Mouse (Mus musculus) liver (tissue): ENCODE data around the gene Lrpprc.

Experiments used
- DNase-seq: peaks from one replicate; pipeline ENCODE4 v3.0.0-alpha.2; 2020; ENCODE audit warnings: mixed read lengths

Gene Lrpprc

GRCm38 (mm10) chr17:84758374-84758773 is 32.2 kb downstream of the Lrpprc start:
- DNase-seq: no peak

DNA sequence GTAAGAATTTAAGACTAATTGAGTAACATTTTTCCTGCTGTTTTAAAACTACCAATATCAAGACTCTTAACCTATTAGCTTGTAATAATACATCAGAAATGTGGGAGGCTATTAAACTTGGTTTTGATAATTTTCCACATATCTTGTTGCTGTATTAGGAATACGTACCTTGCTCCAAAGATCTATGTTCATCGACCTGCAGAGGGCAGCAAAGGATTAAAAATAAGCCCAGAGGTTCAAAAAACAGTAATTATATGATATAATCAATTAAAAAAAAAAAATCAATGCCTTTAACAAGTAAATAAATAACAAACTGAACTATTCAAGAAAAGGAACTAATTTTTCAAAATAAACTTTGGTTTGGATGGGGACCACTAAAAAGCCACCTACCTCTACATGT is 34.5 kb downstream of the Lrpprc start:
- DNase-seq: peak; percentile 34

DNA sequence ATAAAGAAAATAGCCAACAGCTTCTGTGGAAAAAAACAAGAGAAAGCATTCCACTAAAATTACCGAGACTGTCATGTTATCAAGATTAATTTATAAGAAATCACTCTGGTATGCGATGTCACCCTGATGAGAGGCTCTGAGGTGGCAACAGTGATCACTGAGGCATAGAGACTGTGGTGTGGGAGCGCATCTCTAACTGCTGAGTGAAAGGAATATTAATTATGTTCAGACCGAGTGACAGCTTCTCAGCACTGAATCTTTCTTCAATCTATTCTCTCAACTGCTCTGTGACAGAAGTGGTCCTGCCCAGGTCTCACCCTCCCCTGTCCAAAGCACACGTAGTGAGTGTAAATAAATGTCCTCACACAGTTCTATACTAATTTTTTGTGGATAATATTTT is 37.1 kb downstream of the Lrpprc start:
- no peak for DNase-seq

GRCm38 (mm10) chr17:84752286-84752685 is 38.3 kb downstream of the Lrpprc start:
- DNase-seq: no peak

DNA sequence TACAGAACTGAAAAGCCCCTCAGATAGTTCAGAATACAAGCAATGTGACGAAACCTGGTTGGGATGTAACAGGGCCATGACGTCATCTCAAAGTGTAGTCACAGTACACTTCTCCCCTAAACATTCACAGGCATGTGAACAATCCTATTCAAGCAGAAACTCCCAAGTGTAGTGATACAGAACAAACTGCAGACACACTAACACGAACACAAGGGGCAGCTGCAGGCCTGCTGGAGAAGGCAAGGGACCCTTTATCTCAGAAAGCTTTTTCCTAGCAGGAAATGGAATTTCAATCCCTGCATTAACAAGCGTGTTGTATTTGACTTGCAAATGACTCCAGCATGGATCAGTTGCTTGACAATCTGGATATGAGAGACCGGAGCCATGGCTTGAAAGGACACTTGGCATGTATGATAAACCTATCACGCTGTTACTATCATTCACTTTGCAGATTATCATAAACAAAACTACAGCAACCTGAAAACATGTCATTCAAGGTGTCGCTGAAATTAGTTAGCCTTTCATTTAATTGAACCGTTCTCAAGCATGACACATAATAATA is 38.9 kb downstream of the Lrpprc start:
- DNase-seq: no peak

- DNase-seq: no peak
Measured at GRCm38 (mm10) chr17:84750130-84750529, 40.5 kb downstream of the Lrpprc start.

GRCm38 (mm10) chr17:84749297-84749696 is 41.3 kb downstream of the Lrpprc start:
- no peak for DNase-seq

GRCm38 (mm10) chr17:84748152-84748682 is 42.4 kb downstream of the Lrpprc start:
- DNase-seq: no peak

DNA sequence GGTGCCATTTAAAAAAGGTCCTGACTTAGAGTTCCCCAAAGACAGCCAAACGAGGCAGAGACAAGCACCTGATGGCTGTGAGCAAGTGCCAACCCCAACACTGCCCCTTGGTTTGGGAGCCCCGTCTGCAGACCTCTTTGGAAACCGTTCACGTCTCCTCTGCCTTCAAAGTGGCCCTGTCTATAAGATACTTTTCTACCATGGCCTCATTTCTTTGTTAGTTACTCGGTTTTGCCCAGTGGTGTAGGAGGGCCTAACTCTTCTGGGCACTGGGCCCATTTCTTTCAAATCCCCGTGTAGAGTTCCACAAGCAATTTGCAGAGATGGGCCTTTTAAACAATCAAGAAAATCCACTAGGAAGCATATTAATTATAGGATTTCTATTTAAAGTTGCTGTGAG is 43.4 kb downstream of the Lrpprc start:
- no peak for DNase-seq

DNA sequence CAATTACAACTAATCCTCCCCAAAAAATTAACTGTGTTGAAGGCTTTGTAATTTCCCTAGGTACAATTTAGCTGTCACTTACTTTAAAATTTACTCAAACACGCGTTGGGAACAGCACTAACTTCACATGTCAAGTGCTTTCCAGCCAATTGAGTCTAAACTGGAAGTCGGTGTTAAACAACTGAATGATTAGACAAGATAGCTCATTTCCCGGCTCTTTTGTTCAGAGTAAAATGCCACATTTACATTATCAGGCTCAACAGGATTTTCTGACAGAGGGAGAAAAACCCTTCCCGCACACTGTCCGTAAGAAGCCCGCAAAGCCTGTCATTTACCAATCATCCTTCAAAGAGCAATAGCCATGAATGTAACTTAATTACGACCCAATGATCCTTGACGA is 45.6 kb downstream of the Lrpprc start:
- no peak for DNase-seq

GRCm38 (mm10) chr17:84744256-84744655 is 46.3 kb downstream of the Lrpprc start:
- DNase-seq: no peak

DNA sequence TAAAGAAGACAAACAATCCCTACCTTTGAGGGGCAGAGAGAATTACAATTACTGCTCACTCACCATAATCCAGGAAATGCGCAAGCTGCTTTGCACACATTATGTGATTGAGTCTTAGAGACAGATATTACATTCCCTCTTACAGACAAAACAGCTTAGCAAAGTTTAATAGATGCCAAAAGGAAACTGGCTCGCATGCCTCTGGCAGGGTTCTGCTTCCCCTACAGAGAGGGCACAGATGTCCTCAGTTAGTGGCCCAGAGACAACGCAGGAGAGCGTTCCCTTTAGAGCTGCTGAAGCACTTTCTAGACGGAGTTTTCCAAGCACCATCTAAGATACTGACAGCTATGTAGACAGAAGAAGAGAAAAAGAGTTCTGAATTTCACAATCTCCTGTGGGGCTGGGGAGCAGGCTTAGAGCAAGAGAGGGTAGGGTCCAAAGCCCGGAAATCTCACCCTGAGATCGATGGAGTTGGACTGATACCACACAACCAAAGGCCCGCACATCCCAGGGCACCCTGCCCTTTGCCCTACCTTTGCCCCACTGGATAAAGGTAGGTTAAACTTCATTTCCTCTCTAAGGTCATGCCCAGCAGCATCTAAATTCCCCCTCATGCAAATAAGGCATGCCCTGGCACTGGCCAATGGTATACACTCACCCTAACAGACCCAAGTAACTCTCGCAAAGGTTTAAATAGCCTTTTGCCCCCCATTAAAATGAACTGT is 52.4 kb downstream of the Lrpprc start:
- DNase-seq: no peak

DNA sequence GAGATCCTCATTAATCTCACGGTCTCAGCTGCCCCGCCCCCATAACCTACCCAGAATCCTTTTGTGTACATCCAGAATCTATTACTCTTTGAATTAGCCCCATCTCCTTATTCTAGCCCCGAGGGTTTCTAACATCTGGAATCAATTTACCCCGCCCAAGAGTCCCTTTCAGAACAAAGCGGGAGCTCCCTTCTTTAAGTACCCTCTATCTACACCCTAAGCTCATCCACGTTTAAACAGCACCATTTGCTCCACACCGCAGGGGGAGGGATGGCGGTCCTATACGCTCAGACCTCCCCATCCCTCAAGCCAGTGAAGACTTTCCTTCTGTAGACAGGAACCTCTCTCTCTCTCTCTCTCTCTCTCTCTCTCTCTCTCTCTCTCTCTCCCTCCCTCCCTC is 53.9 kb downstream of the Lrpprc start:
- DNase-seq: no peak

GRCm38 (mm10) chr17:84732612-84733011 is 58.0 kb downstream of the Lrpprc start:
- DNase-seq: no peak

DNA sequence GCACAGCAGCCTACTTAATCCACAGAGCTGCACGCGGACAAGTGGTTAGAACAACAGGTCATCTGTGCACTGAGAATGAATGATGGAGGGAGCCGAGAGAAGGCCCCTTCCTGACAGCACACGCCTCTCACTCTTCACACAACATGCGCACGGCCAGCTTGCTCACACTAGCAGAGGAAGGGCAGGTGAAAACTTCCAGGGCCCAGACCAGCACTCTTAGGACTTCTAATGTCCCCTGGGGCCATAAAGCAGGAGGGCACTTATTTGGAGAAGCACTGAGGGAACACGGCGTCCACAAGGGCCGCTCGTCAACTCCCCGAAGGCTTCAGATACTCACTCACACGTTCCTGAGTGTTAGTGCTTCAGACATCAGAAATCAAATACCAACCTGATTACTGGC is 59.2 kb downstream of the Lrpprc start:
- no peak for DNase-seq

DNA sequence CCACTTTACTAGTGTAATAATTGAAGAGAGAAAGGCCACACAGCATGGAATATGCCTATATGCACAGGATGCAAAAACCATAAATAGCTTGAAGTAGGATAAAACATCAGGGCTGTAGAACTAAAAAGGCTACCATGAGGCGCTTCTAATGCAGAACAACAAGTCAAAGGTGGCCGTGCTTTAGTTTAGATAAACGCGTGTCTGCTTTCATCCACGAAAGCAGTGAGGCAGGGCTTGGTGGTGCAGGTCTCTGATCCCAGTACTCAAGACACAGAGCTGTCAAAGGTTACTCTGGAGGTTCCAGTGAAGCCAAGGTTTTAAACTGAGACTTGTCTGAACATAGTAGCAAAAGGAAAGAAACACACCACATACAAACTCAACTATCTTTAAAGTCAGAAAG is 61.4 kb downstream of the Lrpprc start:
- peak; percentile 60 for DNase-seq

GRCm38 (mm10) chr17:84728201-84728911 is 62.2 kb downstream of the Lrpprc start:
- peak; percentile 83 for DNase-seq

DNA sequence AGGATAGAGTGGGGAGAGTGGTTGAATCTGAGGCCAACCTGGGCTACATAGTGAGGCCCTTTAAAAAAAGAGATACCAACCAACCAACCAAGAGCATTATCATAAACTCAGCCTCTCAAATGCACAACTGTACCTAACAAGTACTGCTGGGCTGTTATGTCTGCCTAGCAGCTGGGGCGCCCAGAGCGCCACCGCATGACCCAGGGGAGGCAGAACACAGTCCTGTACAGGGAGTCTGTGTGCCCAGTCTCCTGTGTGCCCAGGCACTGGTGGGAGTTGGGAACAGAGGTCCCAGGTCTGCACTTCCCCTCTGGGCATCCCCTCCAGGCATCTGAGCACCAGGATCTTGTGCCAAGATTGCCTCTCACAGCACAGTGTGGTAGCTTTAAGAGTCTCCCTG is 65.4 kb downstream of the Lrpprc start:
- no peak for DNase-seq

GRCm38 (mm10) chr17:84724028-84724427 is 66.6 kb downstream of the Lrpprc start:
- DNase-seq: no peak

DNA sequence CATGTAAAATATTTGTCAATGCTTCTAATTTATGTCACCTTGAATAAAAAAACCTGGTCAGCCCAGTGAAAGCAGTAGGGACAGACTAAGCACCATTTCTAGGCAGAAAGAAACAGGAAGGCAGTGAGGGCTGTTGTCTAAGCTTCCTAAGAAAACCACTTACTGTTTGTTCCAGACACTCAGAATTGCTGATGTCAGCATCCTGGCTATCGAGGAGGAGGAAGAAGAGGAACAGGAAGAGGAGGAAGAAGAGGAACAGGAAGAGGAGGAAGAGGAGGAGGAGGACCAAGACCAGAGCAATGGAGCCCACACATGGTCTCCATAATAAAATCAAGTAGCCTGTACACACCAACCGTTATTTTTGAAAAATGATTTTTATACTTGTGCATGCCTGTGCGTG is 71.5 kb downstream of the Lrpprc start:
- DNase-seq: no peak

DNA sequence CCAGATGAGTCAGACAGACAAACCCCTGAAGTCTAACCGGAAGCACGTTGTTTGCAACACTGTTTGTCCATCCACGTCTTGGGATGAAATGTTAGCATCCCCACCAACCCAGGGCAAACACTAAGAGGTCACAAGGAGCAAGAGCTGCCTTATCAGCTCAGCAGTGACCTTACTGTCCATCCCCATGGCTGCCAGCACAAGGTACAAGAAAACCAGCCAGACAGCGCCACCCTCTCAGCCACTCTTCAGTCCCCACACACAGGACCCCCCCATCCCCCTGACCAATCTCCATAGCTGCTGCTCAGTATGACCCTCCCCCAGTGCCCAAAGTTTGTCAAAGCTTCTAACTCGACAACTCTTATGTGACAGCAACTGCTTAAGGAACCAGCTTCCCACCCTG is 73.2 kb downstream of the Lrpprc start:
- DNase-seq: no peak

DNA sequence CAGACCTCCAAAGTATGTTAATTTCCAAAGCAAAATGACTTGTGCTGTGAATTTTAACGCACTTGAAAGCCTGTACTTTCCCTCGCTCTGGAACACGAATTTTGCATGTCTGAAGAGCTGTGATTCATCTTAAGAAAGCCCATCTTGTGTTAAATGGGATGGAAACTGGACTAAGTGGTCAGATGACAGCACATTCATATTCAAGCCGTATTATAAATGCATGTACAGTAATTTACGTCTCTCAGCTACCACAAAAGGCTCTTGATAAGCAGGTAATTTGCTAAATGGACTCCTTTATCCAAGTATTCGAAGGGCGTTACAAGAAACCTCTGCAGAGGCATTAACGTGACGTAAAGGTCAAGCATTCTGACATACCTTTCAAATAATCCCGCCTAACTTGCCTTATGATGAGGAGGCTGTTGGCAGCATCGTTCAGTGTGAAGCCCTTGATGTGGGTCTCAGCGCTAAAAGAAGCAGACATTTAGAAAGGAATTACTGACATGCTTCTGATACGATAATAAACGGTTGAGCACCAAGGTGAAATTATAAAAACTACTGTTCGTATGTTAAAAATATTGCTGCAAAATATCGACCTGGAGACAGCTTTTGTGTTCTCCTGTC is 74.2 kb downstream of the Lrpprc start:
- no peak for DNase-seq

GRCm38 (mm10) chr17:84714930-84715329 is 75.7 kb downstream of the Lrpprc start:
- DNase-seq: no peak
